Mouse (Mus musculus) gastrocnemius, adult 18-20 months (tissue): ENCODE measurements around the gene Pbp2. TPM values are rescaled to one million over a fixed set of nuclear protein-coding genes. Genes with fewer than 3 reads are reported as not detected.

ENCODE experiments used
- DNase-seq: peaks from one replicate; pipeline ENCODE4 v3.0.0; 2021; ENCODE audit warnings: low spot score
- total RNA-seq, 2 experiments: library from RNA; stranded (reverse); gene quantifications; 2 replicates each; pipeline ENCODE4 v1.2.3; 2021

Pbp2 gene
- total RNA-seq, 2 experiments from 2014 or later: not detected

DNA sequence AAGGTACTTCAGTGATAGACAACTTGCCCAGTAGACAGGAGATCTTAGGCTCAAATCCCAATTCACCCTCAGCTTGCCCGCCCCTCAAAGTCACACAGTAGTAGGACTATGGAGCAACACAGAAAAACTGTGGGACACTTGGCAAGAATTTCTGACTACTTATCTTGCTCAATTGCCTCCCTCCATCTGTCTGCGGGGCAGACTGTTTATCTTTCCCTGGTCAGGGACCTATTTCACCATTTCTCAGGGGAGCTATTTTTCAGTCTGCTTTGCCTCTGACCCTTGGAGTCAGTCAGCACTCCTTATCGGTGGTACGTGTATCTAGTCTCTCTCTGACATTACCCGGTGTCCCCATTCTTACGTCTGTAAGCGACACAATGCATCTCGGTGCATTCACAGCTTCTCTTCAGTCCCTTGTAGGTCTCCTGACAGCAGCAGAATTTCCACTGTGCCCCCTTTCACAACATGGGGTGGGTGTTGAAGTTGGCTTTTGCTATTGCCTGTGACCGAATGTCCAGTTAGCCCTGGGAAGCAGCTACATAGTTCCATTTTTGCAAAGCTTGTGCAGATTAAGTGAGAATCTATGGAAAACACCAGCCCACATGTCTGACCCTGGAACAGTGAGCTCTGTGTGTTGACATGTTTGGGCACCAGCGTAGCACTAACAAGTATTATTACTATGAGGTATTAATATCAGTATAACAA is 7.6 kb downstream of the Pbp2 start:
- DNase-seq: no peak

DNA sequence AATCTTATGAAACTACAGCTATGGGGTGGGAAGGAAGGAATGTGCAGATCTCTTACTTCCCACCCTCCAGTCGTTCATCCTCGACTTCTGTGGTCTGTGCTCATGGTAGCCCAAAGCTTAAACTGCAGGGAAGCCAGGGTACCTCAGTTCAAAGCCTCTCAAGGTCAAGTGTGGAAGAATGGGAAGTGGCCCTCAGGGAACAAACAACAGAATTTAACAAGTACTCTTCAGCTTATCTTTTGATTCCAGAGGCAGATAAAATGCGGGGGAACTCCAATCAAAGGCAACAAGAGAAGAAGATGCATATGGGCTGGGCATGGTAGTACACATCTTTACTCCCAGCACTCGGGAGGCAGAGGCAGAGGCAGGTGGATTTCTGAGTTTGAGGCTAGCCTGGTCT is 9.7 kb downstream of the Pbp2 start:
- DNase-seq: no peak

DNA sequence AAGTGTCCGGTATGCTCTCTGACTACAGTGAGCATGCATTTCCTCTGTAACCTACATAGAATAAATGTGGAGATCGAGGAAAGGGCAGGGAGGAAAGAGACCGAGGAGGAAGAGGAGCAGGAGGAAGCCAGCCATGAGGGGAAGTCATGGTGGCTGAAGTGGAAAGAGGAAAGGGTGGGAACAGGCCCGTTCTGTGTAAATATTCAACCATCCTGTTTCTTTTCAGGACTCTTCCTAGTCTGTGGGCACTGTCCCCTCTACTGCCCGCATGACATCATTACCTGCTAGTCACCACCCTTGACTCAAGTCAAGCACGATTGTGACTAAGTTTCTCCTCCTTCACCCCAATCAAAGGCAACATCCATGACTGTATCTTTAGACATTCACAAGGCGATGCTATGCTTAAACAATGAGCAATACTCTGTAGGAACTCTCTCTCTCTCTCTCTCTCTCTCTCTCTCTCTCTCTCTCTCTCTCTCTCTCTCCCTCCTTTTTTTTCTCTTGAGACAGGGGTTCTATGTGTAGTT is 11.1 kb downstream of the Pbp2 start:
- DNase-seq: no peak

DNA sequence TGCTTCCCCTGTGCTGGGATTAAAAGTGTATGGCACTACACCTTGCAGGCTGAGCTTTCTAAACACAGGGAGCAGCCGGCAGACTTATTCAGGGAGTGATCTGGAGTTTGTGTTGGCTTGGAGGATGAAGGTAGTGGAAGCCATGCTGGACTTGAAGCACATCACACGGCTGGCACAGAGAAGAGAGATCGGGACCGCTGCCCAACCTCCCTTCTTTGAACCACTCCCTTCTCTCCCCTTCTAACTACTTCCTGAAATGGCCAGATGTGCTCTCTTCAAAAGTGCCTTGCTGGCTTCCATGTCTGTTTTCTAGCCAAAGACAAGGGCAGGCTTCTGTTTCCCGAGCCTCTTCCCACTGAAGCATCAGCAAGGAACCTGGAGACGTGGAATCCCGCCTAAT is 12.6 kb downstream of the Pbp2 start:
- DNase-seq: peak; percentile 22

DNA sequence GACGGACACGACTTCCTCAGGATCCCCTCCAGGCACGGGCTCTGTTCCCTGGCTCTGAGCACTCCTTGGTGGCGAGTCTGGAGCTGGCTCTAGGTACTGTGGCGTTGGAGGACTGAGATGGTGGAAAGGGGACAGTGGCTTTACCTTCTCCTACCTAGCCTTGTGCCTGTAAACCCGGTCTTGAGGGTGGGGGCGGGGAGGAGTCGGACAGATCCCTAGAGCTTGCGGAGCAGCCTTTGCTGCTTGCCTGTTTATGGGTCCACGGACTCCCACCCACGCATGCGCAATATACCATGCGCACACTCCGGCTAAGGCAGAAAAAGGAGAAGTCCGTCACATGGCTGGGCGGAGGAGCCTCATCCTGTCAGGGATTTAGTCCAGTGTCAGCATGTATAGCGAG is 13.9 kb downstream of the Pbp2 start:
- peak; percentile 17 for DNase-seq

DNA sequence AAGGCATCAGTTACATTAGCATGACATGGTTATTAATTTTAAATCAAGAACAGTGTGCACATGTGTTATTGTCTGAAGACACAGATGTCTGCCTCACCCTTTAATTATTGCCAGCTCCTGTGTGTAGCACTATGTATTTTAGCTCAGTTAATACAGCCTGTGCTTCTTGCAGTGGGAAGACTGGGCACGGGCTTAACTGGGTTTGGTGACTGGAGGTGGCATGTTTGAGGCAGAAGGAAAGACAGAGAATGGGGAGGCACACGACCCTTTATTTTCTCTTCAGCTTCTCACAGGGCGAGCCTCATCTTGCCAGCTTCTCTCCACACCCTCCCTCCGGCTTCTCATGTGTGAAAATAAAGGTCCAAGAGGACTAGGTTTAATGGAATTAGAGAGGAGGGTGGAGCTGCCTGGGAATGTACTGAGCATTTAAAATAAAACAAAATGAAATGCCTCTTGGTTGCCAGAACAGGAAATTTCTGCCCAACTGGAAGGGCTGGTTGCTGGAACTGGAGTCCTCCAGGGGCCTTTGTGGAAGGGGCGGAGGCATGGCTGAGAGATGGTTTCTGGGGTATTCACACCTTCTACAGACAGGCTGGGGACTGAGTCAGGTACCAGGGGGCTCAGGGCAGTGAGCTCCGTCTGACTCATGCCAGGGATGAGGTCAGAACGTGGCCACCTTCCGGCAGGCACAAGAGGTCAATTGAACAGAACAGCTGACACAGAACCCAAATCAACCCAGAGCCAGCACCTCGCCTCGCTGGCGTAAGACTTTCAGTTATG is 14.9 kb downstream of the Pbp2 start:
- DNase-seq: peak; percentile 45

DNA sequence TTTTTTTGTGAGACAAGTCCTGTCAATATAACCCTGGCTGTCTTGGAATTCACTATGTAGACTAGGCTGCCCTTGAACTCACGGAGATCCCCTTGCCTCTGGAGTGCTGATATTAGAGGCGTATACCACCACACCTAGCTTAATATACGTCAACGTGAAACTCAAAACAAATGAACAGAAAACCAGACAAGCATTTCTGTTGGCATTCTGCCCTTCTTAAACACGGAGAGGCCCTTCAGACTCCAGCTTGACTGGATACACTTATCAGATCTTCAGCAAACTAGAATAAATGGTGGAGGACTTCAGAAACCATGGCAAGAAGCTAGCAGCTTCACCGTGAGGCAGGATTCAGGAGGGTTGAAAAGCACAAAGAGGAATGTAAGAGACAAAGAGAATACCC is 16.1 kb downstream of the Pbp2 start:
- DNase-seq: no peak

DNA sequence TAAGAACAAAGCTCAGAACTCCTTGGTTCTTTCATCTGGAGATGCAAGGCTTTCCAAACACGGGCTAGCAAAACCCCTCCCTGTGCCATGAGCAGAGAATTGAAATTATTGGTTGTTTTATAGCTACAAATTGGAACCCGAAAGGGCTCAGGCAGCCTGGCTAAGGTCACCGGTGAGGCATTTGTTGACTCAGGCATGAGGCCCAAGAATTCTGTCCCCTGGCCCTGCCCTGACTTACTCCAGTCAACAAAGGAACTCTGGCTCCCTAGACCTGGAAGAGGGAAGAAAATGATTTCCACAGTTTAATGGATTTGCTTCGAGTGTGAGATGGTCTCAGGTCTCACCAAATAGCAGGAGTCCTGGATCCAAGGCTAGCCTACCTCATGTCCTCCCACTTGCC is 17.8 kb downstream of the Pbp2 start:
- DNase-seq: no peak

DNA sequence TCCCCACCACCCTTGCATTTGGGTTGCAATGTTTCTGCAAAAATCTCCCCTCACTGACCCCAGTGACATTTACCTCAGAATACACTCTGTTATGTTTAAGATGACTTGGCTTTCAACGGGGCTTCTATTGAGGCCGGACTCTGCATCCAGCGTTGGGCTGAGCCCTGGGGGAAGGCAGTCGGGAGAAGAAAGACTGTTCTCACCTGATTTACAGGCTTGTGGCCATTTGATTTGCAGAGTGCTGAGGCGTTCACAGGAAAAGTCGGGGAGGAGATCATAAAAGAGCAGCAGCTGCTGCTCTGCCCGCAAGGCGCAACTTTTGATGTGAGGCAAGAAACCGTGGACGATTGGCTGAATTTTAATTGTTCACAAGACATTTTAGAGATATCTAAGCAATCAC is 30.3 kb downstream of the Pbp2 start:
- DNase-seq: no peak

DNA sequence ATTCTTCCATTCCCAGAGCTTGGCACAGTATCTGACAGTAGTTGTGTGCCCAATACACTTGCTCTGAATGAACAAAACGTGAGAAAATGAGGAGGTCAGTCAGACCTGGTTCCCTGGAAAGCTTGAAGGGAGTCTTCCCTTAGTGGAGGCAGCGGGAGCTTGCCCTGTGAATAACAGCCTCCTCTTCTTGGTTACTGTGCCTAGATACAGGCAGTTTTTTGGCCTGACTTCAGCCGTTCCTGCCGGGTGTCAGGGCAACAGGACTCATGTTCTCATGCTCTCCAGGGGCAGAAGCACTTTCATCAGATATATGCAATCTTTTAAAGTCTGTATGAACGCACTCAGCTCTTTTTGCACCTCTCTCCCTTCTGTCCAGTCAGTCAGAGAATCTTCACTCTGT is 30.9 kb downstream of the Pbp2 start:
- no peak for DNase-seq

DNA sequence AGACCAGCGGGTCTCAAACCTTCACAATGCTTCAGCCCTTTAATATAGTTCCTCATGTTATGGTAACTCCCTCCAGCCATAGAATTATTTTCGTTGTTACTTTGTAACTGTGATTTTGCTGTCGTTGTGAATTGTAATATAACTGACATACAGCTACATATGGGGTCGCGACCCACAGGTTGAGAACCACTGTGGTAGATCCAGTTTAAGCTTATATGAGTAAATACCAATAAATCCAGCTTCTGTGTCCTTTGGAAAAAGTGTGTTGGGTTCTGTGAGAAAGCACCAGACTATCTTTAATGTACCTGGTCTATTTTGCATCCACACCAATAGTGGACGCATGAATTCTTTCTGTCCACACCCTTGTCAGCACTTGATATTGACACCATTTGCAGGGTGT is 31.9 kb downstream of the Pbp2 start:
- no peak for DNase-seq

DNA sequence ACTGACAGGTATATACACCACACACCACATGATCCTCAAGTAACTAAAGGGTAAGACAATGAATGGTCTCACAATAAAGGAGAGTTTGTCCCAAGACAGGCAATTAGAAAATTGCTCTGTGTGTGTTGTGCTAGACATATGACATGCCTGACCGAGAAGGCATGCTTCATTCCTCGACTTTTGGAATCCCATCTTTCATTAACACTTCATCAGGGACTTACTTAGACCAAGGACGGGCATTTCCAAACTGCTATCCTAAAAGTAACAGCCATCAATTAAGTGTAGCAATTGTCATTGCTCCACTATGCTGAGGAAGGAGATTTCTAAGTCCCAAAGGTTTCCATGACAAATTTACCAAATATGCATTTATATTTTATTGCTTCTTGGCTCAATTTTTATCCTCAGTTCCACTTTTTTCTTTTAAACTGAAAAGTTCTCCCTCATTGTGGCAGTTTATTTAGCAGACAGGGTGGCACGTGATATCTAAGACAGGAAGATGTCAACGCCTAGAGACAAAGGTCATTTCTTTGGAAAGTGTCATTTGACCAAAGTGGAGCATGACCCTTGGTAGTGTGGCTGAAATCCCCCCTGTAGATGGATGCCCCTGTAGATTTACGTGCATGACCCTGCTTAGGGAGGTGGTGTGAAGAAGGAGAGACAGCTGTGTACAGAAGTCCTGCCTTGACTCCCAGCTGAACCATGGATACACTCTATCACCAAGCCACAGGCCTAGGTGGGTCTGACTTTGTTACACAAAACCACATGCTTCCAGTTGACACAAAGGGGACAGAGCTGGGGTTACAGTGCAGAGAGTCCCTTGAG is 33.5 kb downstream of the Pbp2 start:
- no peak for DNase-seq

DNA sequence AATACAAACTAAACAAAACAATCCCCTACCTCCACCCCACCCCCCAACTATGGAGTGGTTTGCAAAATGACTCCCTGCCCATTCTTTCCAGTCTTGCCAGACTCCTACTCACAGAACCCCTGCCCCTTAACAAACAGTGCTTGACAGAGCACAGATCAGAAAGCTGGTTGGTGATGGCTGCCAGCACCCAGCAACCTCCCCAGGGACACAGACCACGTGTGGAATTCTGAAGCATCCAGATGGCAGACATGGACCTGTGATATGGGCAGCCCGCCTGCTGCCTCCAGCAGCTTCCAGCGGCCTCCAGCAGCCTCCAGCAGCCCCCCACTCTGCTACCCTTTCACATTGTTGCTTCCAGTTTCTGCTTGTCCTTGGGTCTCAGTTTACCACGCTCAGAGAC is 35.0 kb downstream of the Pbp2 start:
- DNase-seq: no peak

DNA sequence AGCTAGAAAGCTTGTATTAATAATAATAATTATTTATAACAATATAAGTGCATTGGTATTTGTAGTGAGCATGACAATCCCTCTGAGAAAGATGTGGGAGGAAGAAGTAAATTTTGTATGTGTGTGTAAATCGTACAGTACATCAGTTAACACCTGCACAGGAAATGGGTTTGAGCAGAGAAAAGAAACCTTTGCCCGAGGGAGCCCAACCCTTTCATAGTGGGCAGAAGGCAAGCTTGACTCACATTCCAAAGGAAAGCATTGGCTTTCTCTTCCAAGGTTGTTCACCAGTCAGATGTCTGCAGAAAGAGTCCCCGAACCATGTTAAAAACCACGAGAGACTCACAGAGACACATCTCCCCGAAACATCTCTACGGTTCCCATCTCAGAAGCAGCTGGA is 37.1 kb downstream of the Pbp2 start:
- no peak for DNase-seq

DNA sequence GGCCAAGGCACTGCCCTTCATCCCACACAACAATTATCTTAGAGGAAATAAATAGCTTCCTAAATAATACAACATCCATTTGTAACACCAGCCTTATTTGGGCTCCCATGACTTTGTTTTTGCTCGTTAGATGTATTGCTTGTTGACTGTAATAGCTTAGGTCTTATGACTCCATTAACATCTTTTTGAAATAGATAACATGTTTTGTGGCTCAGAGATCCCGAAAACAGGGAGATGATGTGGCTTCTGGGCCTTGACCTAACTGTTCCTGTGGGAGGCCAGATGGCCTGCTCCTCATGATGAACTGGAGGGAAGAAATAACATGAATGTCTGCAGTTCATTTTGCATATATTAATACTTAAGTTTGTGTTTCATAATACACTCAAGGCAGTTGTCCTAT is 38.4 kb downstream of the Pbp2 start:
- no peak for DNase-seq

DNA sequence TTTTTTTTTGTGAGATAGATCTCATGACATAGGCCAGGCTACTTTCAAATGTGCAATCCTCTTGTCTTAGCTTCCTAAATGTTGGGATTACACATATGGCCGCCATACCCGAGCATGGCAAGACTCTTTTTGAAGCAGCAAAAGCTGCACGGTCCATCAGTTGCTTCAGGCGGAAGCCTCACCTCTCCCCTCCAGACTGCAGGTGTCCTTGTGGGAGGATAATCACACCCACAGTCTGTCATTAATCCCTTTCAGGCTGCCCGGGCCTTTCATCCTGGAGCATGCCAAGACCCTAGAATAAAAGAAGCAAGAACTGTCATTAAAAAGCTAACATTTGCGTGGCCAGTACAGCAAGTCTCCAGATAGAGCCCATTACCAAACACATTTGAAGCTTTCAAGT is 40.6 kb downstream of the Pbp2 start:
- no peak for DNase-seq

DNA sequence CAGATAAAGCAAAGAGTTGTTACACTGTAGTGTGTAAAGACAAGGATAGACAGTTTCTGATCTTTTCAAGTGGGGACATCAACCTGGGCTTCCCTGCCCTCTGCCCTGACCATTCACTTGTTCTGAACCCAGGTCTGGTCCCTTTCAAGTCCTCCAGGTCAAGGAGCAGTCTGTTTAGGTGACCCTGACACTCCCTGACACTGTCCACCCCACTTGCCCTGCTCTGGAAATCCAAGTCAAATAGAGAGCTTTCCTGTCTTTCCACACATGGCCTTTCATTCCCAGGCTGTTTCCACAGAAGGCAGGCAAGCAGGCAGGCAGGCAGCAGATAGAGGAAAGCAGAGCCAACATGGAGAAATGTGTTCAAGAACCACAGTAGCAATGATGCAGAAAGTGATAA is 41.8 kb downstream of the Pbp2 start:
- DNase-seq: no peak

DNA sequence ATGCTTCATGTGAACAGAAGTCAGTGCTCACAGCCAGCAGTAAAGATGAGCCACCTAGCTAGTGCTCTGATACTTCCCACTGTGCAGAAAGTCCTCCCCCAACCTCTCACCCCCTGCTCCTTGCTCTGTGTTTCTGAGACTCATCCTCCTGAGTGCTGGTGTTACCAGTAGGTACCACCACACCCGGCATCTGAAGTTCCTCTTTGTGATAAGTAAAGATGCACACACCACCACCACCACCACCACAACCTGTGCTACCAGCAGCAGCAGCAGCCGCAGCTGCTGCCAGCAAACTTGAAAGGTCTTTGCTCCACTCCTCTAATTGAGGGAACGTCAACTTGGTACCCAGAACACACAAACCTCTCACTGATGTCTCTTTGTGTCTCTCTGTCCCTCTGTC is 43.0 kb downstream of the Pbp2 start:
- DNase-seq: no peak

DNA sequence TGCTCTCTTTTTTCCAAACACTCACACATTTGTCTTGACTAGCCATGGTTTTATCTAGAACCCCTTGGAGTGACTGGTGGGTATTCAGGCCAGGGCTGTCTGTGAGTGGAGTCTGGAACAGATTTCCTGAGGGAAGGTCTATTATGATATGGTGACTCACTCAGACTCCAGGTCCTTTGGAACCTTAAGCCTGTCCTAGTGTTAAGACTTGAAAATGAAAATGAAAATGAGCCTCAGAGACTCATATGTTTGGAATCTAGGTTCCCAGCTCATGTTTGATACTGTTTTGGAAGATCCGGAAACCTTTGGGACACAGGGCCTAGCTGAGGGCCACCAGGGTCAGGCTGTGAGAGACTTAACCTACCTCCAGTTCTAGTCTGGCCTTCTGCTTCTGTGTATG is 44.1 kb downstream of the Pbp2 start:
- no peak for DNase-seq

DNA sequence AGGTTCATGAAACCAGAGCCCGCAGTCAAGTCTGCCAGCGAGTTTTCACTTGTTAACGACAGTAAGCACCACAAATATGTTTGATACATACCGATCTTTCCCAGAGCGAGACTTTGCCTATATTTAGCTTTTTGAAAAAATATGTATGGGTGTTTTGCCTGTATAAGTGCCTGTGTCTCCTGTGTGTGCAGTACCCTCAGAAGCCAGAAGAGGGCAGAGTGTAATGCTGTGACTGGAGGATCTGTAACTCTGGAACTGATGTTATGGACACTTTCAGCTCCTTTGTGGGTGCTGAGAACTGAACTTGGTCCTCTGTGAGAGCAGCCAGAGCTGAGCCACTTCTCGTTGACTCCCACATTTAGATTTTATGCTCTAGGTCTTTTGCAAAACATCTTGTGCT is 46.1 kb downstream of the Pbp2 start:
- DNase-seq: no peak

DNA sequence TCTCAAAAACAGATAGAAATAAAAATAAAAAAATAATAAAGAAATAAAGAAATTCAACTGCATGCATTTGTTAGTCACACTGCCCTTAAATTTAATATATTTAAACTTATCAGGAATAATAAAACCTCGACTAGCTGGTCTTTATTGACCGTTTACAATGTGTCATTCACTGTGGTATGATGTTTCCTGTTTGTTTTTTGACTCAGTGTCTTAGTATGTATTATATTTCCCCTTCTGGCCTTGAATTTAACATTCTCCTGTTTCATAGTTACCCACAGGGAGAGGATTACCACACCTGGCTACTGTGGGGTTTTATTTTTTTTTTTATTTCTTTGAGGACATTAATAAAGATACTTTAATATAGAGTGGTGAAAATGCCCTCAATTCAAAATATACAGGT is 47.6 kb downstream of the Pbp2 start:
- DNase-seq: no peak

DNA sequence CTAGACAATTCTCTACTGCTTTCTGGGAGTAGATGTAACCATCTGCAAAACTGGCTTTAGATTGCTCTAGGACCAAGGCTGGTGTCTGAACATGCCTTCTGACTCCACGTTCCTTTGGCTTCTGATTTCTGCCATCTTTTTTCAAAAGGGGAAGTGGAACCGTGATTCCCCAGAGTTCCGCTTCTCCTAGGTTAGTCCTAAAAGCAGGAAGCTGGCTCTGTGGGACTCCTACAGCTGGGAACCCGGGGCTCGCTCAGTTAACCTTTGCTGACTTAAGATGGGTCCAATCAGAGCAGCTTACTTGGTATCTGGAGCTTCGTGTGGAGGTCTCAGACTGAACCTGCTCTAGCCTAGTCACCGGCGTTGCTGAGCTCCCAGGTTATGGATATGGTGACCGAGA is 49.1 kb downstream of the Pbp2 start:
- DNase-seq: no peak
